Comparison of ENCODE assay signal across 19 mouse cellular contexts in genomic region chr11:61964611-61965010, GRCm38 (mm10). TPM values are rescaled to one million over a fixed set of nuclear protein-coding genes. Genes with fewer than 3 reads are reported as not detected.
DNase-seq lines count a peak whose midpoint lies in the region; ATAC-seq and TF ChIP-seq lines count a peak whose summit lies in the region.
"Had no signal": no experiment of that assay in that cellular context is flagged by ENCODE, and none has a peak within 500 bp of the region (broad histone marks: within the 10 kb centered on the region; RNA-seq: fewer than 3 reads in every experiment).

No protein-coding gene starts in this region.

- no peak for TF ChIP-seq CTCF in left cerebral cortex, adult 2 months (IDR thresholded peaks at IDR 0.05)

- H3K27ac ChIP-seq in left cerebral cortex, adult 2 months, result peak overlapping the region; percentile 24; the same call in 1 of the 2 replicates
- H3K27ac ChIP-seq: embryonic facial prominence, embryonic 12.5 days; forebrain, embryonic 12.5 days; heart, adult 2 months; heart, embryonic 15.5 days; hindbrain, embryonic 13.5 days had no signal

- DNase-seq in frontal cortex, postnatal 14 days (ENCODE audit: low spot score in 2 of 2), result no peak
- no peak for DNase-seq in left cerebral cortex, adult 2 months (ENCODE audit: extremely low spot score in 1 of 2, low spot score in 2 of 2)
- no peak for DNase-seq in left cerebral cortex, adult 8-10 months (ENCODE audit: low spot score in 2 of 2)
- peak; percentile 57 for DNase-seq in right cerebral cortex, adult 18-20 months
- no peak for DNase-seq in right cerebral cortex, postnatal 10 days (ENCODE audit: low spot score in 2 of 2)
- peak; percentile 41 for DNase-seq in telencephalon, adult 2 months (ENCODE audit: low read depth, low spot score)
- DNase-seq: adrenal gland, postnatal 10 days; cerebellum, adult 11-12 months; cerebellum, adult 9-10 months; cerebellum, postnatal 25 days; forebrain, postnatal 0 days; gastrocnemius, postnatal 14 days; heart, adult 2 months; heart, postnatal 14 days had no signal

- H3K4me3 ChIP-seq in left cerebral cortex, adult 2 months, result no peak overlapping the region
- H3K4me3 ChIP-seq: embryonic facial prominence, embryonic 12.5 days; forebrain, embryonic 12.5 days; heart, adult 2 months; heart, embryonic 15.5 days; hindbrain, embryonic 13.5 days had no signal

- peak; percentile 78 for ATAC-seq in frontal cortex, adult (ENCODE audit: low TSS enrichment)
- ATAC-seq: forebrain, postnatal 0 days had no signal

- intact Hi-C loops in left cerebral cortex, adult 2 months (cut with DNase I), result loop anchor here (2.0 kb wide), 1 partner anchor 40 kb away; no protein-coding TSS in a partner anchor

RNA-seq across cellular contexts. Expression of gene Specc1, which starts 8.0 kb away (rescaled TPM):
- total RNA-seq in left cerebral cortex, adult 2 months (2021), result 10 to 100 TPM; 69.6 to 74.4 TPM
- 10 to 100 TPM; 65.3 to 75.0 (median 70.4) TPM for total RNA-seq in left cerebral cortex, adult 8-10 months (2022)

RNA-seq across cellular contexts. Expression of gene Akap10, which starts 34.6 kb away (rescaled TPM):
- 10 to 100 TPM; 36.8 to 37.0 TPM for total RNA-seq in left cerebral cortex, adult 2 months (2021)
- 10 to 100 TPM; 31.8 to 34.0 (median 33.0) TPM for total RNA-seq in left cerebral cortex, adult 8-10 months (2022)

Comparison
In these comparisons a context has a peak if more than half of its experiments do, and no peak if none do; other contexts are left out.
1. DNase-seq: peak in right cerebral cortex, adult 18-20 months (single experiment) and telencephalon, adult 2 months (single experiment); none in frontal cortex, postnatal 14 days (0 of 2), left cerebral cortex, adult 2 months (0 of 2), left cerebral cortex, adult 8-10 months (0 of 2) and right cerebral cortex, postnatal 10 days (0 of 2).